Mouse (Mus musculus) liver, embryonic 13.5 days (tissue): ENCODE results near the gene Wnt5b. TPM values are rescaled to one million over a fixed set of nuclear protein-coding genes. Genes with fewer than 3 reads are reported as not detected.

Source experiments
- ATAC-seq: fragments of 200-750 bp; cut with Nextera tagmentation; 2 replicates; pipeline ENCODE4 v1.8.0; 2017; ENCODE audit warnings: low read depth, mild to moderate bottlenecking, moderate number of reproducible peaks, moderate library complexity
- DNase-seq: peaks from one replicate; pipeline ENCODE4 v3.0.0; 2022
- H3K27ac ChIP-seq: fragments of 300-500 bp; sonication (generic); 2 replicates; pipeline ENCODE4 v1.5.1; 2015; ENCODE audit warnings: moderate library complexity, mild to moderate bottlenecking, inconsistent platforms
- H3K27me3 ChIP-seq: fragments of 300-500 bp; sonication (generic); 2 replicates; pipeline ENCODE4 v1.6.1; 2015; ENCODE audit warnings: mild to moderate bottlenecking, inconsistent platforms
- H3K36me3 ChIP-seq: fragments of 300-500 bp; sonication (generic); 2 replicates; pipeline ENCODE4 v1.6.1; 2015; ENCODE audit warnings: mild to moderate bottlenecking, inconsistent platforms
- H3K4me1 ChIP-seq: fragments of 300-500 bp; sonication (generic); replicated peaks from 2 replicates; pipeline ENCODE4 v1.6.1; 2015; ENCODE audit warnings: inconsistent platforms
- H3K4me2 ChIP-seq: fragments of 300-500 bp; sonication (generic); 2 replicates; pipeline ENCODE4 v1.6.1; 2015; ENCODE audit warnings: inconsistent platforms, mild to moderate bottlenecking, moderate library complexity
- H3K4me3 ChIP-seq: fragments of 300-500 bp; sonication (generic); replicated peaks from 2 replicates; pipeline ENCODE4 v1.5.1; 2015; ENCODE audit warnings: mild to moderate bottlenecking, inconsistent platforms
- H3K9ac ChIP-seq: fragments of 300-500 bp; sonication (generic); 2 replicates; pipeline ENCODE4 v1.6.1; 2015; ENCODE audit warnings: mild to moderate bottlenecking, inconsistent platforms
- H3K9me3 ChIP-seq: fragments of 300-500 bp; sonication (generic); replicated peaks from 2 replicates; pipeline ENCODE4 v1.6.1; 2016; ENCODE audit warnings: inconsistent platforms
- WGBS: fragments of 180-500 bp; shearing (Covaris S2); methylation state at CpG from one replicate; pipeline ENCODE4 v1.1.7; 2015; ENCODE audit not compliant: insufficient replicate concordance; 5-methylcytosine and 5-hydroxymethylcytosine counted together
- polyA plus RNA-seq: library from polyadenylated mRNA; unstranded; fragments of >200 nt; fragmentation: Nextera tagmentation; extraction: Ambion mirVana; gene quantifications from 2 replicates; pipeline ENCODE4 v1.2.1, GENCODE M21; 2015

Gene Wnt5b
- polyA plus RNA-seq, 1 experiment from 2014 or later: 0.52 TPM

DNA sequence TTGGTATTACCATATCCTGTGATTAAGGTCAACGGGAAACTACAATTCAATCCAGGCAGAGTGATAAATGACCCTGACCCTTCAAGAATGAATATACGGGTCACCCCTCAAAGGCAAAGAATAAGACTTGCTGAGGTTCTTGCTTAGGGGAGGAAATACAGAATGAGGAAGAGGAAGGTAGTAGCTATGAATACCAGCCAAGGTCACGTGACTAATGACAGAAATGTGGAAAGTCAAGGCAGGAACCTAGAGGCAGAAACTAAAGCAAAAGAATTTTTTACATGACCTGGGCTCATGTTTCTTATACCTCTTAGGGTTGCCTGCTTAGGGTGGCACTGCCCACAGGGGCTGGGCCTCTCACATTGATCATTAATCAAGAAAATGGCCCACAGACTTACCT is 71.4 kb downstream of the Wnt5b start:
- Histone ChIP-seq H3K36me3 (no peaks in the 10 kb centered on the region), H3K4me1 (peaks cover 27% of the 10 kb centered on the region), H3K4me2 (no peak overlapping the region), H3K9ac (no peak overlapping the region), H3K4me3 (no peak overlapping the region), H3K27ac (no peak overlapping the region), H3K27me3 (peaks cover 4% of the 10 kb centered on the region; the same call in 1 of the 2 replicates), H3K9me3 (no peaks in the 10 kb centered on the region)
- 48% methylated on average over 3 of the region's 3 CpGs for WGBS
- DNase-seq (no peak), ATAC-seq (no peak)

DNA sequence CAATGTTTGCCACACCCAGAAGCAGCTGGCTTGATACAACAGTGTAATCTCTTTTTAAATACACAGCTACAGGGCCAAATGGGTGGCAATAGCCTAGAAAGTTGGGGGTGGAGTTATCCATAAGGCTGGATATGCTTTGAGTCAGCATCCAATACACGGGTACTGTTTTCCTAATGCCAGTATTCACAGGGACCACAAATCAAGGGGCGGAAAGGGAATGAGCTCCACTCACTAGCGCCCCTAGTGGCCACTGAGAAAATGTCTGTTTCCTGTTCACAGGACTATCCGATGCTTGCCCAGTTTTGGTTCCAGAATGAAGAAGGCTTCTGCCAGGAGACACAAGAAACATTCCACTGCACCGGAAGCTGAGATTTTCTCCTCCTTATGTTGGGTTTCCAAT is 72.0 kb downstream of the Wnt5b start:
- ATAC-seq: no peak
- WGBS: 20% methylated on average over 5 of the region's 5 CpGs
- peak; percentile 17 for DNase-seq

DNA sequence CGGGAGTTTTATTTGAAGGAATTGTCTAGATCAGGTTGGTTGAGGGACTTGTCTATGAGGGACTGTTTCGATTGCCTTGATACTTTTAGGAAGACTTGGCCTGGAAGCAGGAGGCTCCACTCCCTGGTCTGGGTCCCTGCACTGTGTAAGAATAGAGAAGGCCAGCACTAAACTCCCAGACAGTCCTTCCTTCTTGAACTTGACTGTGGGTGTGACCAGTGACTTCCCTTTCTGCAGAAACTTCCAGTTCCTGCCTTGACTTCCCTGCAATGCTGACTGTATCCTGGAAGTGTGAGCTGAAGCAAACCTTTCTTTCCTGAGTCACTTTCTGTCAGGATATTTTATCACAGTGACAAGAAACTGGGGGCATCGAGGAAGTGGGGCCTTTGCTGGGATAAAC is 73.4 kb downstream of the Wnt5b start:
- ATAC-seq: no peak
- Histone ChIP-seq H3K4me1 (peaks cover 24% of the 10 kb centered on the region), H3K27ac (no peak overlapping the region), H3K9me3 (no peaks in the 10 kb centered on the region), H3K4me3 (no peak overlapping the region), H3K4me2 (no peak overlapping the region), H3K27me3 (peaks cover 4% of the 10 kb centered on the region; the same call in 1 of the 2 replicates), H3K36me3 (no peaks in the 10 kb centered on the region), H3K9ac (no peak overlapping the region)
- DNase-seq: no peak
- 53% methylated on average over 3 of the region's 3 CpGs for WGBS

More for the DNA sequence above, 72.0 kb downstream of the Wnt5b start:
- Histone ChIP-seq H3K36me3 (no peaks in the 10 kb centered on the region), H3K27ac (no peak overlapping the region), H3K27me3 (peaks cover 4% of the 10 kb centered on the region; the same call in 1 of the 2 replicates), H3K4me2 (no peak overlapping the region), H3K9ac (no peak overlapping the region), H3K4me3 (no peak overlapping the region), H3K9me3 (no peaks in the 10 kb centered on the region), H3K4me1 (peaks cover 27% of the 10 kb centered on the region)

DNA sequence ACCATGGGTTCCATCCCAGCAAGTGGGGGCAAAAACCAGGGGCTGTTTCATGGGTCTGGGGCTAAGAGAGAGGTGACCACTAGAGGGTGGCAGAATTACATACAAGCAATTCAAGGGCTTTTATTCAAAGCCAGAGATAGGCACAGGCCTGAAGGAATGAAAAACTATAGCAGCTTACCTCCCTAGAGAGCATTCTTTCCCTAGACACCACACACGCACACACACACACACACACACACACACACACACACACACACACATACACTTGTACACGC is 76.4 kb downstream of the Wnt5b start:
- no peak overlapping the region for H3K4me2 ChIP-seq
- no peak overlapping the region for H3K4me3 ChIP-seq
- no peaks in the 10 kb centered on the region for H3K9me3 ChIP-seq
- peaks cover 9% of the 10 kb centered on the region; the same call in 1 of the 2 replicates for H3K4me1 ChIP-seq
- 70% methylated on average over 2 of the region's 2 CpGs for WGBS
- no peak overlapping the region for H3K9ac ChIP-seq
- peaks cover 4% of the 10 kb centered on the region; the same call in 1 of the 2 replicates for H3K27me3 ChIP-seq
- no peak for ATAC-seq
- H3K36me3 ChIP-seq: no peaks in the 10 kb centered on the region
- DNase-seq: no peak
- H3K27ac ChIP-seq: no peak overlapping the region

DNA sequence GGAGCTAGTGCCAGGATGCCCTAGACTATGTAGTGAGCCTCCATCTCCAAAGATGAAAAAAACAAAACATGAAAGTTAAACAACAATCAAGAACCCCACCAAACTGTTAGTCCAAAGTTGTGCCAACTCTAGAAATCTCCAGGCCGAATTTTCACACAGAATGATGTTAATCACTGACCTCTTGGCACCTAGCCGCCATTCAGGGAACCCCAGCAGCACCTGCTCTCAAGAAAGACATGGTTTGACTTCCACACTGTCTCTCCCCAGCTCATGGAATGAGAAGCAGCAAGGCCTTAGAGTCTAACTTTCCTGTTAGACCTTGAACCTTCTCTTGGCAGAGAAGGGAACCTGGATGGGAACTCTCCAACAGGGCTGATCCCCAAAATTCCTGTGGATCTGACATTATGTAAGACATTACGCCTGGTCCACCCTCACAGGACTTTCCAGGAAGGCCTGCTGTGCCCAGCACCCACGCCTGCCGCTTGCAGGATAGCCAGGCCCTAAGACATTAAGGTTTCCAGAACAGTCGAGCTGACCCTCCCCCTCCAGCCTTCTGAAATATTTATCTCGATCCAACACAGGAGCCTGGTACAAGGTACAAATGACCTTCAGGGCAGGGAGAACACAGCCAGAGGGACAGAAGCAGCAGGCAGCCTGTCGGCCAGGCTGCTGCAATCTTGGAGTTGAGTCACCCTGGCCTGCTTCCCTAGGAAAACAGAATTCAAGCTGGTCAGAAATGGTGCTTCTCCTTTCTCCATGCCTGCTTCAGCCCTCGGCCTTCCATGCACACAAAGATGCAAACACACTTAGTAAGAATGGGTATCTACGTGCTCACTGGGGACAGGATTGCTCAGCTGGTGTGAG is 77.0 kb downstream of the Wnt5b start:
- 46% methylated on average over 10 of the region's 10 CpGs for WGBS
- Histone ChIP-seq H3K4me1 (0 out of 2 replicates have a peak, but pooled peaks cover 8% of the 10 kb centered on the region), H3K9me3 (no peaks in the 10 kb centered on the region), H3K4me2 (no peak overlapping the region), H3K4me3 (no peak overlapping the region), H3K27me3 (peaks cover 4% of the 10 kb centered on the region; the same call in 1 of the 2 replicates), H3K27ac (no peak overlapping the region), H3K36me3 (no peaks in the 10 kb centered on the region), H3K9ac (no peak overlapping the region)
- DNase-seq (no peak), ATAC-seq (no peak)

DNA sequence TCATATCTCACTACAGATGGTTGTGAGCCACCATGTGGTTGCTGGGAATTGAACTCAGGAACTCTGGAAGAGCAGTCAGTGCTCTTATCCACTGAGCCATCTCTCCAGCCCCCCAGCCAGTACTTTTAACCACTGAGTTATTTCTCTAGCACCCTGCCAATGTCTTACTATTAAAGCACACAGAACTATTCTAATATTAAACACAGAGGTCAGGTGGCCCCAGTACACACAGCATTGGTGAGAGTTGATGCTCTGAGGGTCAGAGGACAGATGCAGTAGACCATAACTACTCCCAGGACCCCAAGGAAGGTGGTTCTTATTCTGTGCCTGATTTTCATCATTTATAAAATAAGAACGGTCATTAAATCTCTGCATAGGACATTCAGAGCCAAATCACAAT is 78.0 kb downstream of the Wnt5b start:
- Histone ChIP-seq H3K9ac (no peak overlapping the region), H3K4me2 (no peak overlapping the region), H3K27me3 (peaks cover 4% of the 10 kb centered on the region; the same call in 1 of the 2 replicates), H3K36me3 (no peaks in the 10 kb centered on the region), H3K4me3 (no peak overlapping the region), H3K9me3 (no peaks in the 10 kb centered on the region), H3K27ac (no peak overlapping the region), H3K4me1 (0 out of 2 replicates have a peak, but pooled peaks cover 8% of the 10 kb centered on the region)
- DNase-seq: no peak
- no peak for ATAC-seq
- WGBS: 70% methylated on average over 1 of the region's 1 CpGs

DNA sequence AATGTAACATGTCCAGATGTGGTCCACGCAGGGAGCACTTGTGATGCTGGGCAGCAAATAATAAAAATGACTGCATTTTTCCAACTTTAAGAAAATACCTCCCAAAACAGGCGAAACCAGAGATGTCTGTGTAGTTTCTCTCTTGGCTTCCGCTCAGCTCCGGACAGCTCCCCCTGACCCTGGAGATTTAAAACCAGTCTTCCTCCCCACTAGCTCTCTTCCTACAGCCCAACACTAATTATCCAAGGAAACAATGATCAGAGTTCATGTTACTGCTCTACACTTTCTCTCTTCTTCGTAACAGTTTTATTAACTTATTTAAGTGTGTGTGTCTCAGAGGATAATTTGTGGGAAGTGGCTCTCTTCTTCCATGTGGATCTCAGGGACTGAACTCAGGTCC is 83.8 kb downstream of the Wnt5b start:
- DNase-seq: no peak
- 76% methylated on average over 5 of the region's 5 CpGs for WGBS

DNA sequence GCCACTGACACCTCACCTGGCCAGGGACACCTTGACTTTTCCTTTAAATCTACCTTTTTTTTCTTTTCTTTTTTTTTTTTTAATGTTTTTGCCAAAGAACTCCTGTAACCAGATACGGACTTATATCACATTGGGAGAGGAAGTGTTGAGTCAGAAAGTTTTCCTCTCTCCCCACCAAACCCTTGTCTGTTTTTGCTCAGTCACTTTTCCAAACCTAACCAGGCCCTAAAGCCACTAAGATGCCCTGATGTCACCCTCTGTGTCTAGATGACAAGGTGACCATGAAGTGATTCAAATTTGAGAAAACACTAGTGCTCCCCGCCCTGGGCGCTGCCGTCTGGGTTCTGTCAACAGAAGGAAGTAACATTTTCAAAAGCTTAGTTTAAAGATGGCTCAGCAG is 85.1 kb downstream of the Wnt5b start:
- Histone ChIP-seq H3K4me1 (no peaks in the 10 kb centered on the region), H3K4me2 (no peak overlapping the region), H3K27ac (no peak overlapping the region), H3K9ac (no peak overlapping the region), H3K4me3 (no peak overlapping the region), H3K9me3 (no peaks in the 10 kb centered on the region), H3K27me3 (0 out of 2 replicates have a peak, but pooled peaks cover 20% of the 10 kb centered on the region), H3K36me3 (no peaks in the 10 kb centered on the region)
- DNase-seq (no peak), ATAC-seq (no peak)
- WGBS: 54% methylated on average over 4 of the region's 4 CpGs

More for the DNA sequence above, 83.8 kb downstream of the Wnt5b start:
- Histone ChIP-seq H3K4me1 (no peaks in the 10 kb centered on the region), H3K27ac (no peak overlapping the region), H3K4me2 (no peak overlapping the region), H3K27me3 (0 out of 2 replicates have a peak, but pooled peaks cover 8% of the 10 kb centered on the region), H3K4me3 (no peak overlapping the region), H3K9me3 (no peaks in the 10 kb centered on the region), H3K9ac (no peak overlapping the region), H3K36me3 (no peaks in the 10 kb centered on the region)
- ATAC-seq: no peak

DNA sequence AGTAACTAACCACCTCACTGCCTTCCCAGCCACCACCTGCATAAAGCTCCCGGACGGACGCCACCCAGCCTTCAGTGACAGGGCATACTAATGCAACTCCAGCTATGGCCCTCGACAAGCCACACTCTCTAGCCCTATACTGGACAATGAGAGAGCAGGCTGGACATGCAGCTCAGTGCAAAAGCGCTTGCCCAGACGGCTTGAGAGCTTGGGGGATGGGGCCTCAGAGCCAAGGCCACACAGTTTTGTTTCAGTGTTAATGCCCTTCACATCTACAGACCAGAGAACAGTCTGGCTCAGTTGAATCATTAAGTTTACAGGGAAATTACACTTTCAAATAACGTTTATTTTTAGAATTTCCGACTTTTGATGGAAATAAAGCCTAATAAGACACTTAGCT is 86.0 kb downstream of the Wnt5b start:
- 60% methylated on average over 8 of the region's 8 CpGs for WGBS
- Histone ChIP-seq H3K36me3 (no peaks in the 10 kb centered on the region), H3K9ac (no peak overlapping the region), H3K4me2 (no peak overlapping the region), H3K27me3 (peaks cover 28% of the 10 kb centered on the region), H3K27ac (no peak overlapping the region), H3K4me3 (no peak overlapping the region), H3K4me1 (no peaks in the 10 kb centered on the region), H3K9me3 (no peaks in the 10 kb centered on the region)
- no peak for DNase-seq
- ATAC-seq: no peak

DNA sequence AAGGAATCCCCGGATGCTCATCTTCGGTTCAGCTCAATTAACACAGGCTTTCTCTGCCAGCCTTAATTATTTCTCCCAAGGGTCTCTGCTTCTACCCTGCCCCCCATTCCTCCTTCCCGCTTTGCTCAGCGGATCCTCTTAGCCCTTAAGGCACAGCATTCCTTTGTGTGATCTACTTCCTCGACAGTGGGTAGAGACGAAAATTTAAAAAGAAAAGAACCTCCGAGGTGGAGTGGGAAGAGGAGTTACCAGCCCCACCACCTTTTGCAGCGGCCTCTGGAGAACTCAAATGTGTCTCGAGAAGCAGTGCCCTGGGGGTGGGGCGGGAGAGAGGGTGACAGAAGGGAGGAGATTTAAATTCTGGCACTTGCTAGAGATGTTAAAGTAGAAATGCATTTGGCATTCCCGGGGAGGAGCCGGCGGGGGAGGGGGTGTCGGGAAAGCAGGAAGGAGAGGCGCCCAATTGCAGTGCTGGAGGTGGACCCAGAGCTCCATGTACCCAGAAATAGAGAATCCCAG is 92.1 kb downstream of the Wnt5b start:
- H3K4me3 ChIP-seq: 0 out of 2 replicates have a peak overlapping the region, but pooled peaks have one; percentile 10
- H3K36me3 ChIP-seq: no peaks in the 10 kb centered on the region
- peaks cover 87% of the 10 kb centered on the region for H3K27me3 ChIP-seq
- H3K4me2 ChIP-seq: peak overlapping the region; percentile 39
- no peak overlapping the region for H3K27ac ChIP-seq
- H3K4me1 ChIP-seq: peaks cover 21% of the 10 kb centered on the region
- H3K9ac ChIP-seq: no peak overlapping the region
- ATAC-seq (no peak), DNase-seq (no peak)
- WGBS: 3% methylated on average over 15 of the region's 15 CpGs
- no peaks in the 10 kb centered on the region for H3K9me3 ChIP-seq

DNA sequence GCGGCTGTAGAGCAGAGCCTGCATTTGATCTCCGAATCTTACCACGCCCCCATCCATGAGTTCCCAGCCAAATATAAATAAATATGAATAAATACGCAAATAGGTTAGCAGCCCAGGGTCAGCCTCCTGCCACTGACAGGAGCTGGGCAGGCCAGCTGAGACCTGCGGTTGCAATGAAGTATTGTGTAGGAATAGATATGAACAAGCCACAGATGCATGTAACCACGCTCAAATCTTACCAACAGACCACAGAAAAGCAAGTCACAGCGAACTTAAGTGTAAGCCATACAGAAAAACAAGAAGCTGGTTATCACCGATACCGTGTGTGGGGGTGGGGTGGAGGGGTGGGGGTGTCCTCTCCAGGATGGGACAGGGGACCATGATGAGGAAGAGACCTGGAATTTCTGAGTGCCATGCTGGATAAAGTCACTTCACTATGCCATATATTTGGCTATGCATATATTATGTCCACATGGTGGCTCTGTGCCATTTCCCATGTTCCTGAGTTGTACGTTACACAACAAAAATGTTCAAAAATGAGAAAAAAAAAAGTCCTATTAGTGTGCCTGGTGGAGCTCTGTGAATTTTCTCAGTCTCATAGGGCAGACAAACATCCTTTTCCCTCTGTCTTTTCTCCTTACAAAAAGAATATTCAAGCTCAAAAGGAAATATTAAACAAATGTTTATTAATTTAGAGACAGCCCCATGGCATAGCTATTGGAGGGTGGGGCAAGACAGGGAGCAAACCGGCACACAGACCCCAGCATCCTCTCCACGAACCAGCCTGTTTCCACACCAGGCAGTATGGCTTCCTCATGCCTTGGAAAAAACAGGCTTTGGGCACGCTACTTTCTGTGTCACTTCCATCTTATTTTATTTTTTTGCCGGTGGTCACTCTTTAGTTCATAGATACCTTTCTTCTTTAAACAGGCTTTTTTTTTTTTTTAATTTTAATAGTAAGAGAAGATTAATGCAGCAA is 92.9 kb downstream of the Wnt5b start:
- 11% methylated on average over 14 of the region's 14 CpGs for WGBS
- Histone ChIP-seq H3K4me2 (peak overlapping the region; percentile 39; the same call in 1 of the 2 replicates), H3K27me3 (peaks cover 94% of the 10 kb centered on the region), H3K27ac (no peak overlapping the region), H3K9ac (no peak overlapping the region), H3K4me3 (no peak overlapping the region), H3K9me3 (no peaks in the 10 kb centered on the region), H3K36me3 (no peaks in the 10 kb centered on the region), H3K4me1 (peaks cover 21% of the 10 kb centered on the region)
- ATAC-seq (no peak; the same call in 1 of the 2 replicates), DNase-seq (no peak)
